Mouse (Mus musculus): ENCODE data around the gene Mtfr2.
A peak's percentile ranks its signal among the peaks of the same experiment; 100 is the strongest.

The Mtfr2 gene

DNA sequence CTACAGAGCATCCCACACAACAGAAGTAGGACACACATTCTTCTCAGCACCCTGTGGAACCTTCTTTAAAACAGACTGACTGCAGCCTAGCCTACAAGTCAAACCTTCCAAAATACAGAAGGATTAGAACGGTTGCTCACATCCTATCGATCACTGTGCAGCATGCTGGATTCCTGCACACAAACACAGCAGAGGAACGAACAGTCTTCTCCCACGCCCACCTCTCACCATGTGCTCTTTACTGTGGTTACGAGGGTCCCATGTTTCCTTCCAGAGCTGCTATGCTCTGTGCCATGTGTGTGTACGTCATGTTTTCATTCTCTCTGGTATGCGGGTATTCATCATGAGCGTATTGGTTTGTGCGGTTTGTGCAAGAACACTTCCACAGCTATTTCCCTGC lies 30.1 kb downstream of the Mtfr2 start:
- no peak for DNase-seq (ENCODE audit: extremely low read depth, insufficient read length, low spot score)

DNA sequence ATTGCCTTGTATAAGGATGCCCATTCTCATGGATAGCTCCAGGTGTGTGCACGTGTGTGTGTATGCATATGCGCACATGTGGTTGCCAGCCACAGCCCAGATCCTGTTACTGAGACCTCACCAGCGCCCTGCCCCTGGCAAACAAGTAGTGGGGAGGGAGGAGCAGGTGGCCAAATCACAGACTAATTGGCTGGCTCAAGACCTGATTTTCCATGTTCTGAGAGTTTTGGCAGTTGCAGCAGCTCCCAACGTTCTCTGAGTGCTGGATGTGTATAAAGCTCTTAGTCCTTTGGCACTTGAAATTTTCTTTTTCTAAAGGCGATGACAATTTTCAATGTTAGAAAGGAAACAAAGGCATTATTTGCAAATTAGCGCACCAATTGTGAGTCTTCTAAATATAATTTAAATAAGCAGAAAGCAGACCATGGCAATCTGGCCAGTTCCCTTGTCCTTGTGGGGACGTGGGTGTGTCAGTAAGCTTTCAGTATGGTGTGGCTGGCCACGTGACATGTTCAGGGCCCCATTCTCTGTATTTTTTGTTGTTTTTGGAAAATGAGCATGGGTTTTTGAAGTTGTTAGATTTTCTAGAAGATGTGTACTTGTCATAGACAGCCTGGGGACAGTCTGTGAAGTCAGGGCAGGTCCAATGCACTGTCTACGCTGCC lies 31.6 kb downstream of the Mtfr2 start:
- no peak for DNase-seq (ENCODE audit: extremely low read depth, insufficient read length, low spot score)

- no peak for DNase-seq (ENCODE audit: extremely low read depth, insufficient read length, low spot score)
Measured at GRCm38 (mm10) chr10:20380798-20381197, 33.2 kb downstream of the Mtfr2 start.

GRCm38 (mm10) chr10:20381352-20381751 lies 33.8 kb downstream of the Mtfr2 start:
- no peak for DNase-seq (ENCODE audit: extremely low read depth, insufficient read length, low spot score)

GRCm38 (mm10) chr10:20382807-20383419 lies 35.3 kb downstream of the Mtfr2 start:
- no peak for DNase-seq (ENCODE audit: extremely low read depth, insufficient read length, low spot score)

DNA sequence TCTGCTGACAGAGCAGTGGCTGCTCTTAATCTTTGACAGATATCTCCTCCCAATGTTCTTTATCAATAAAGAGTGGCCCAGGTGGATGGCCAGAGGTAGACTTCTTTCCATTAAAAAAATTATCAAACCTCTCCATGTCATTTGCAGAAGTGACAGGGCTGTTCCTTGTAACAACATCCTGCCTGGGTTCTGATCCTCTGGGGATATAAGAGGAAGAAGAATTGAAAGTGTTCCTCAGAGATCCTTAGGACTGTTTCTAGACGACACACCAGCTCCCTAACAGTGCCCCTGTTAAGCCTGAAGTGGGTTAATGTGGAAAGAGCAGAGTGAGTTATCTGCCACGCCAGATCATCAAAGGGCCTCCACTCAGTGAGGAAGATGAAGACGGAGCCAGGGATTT lies 43.0 kb downstream of the Mtfr2 start:
- DNase-seq (ENCODE audit: extremely low read depth, insufficient read length, low spot score) = no peak

DNA sequence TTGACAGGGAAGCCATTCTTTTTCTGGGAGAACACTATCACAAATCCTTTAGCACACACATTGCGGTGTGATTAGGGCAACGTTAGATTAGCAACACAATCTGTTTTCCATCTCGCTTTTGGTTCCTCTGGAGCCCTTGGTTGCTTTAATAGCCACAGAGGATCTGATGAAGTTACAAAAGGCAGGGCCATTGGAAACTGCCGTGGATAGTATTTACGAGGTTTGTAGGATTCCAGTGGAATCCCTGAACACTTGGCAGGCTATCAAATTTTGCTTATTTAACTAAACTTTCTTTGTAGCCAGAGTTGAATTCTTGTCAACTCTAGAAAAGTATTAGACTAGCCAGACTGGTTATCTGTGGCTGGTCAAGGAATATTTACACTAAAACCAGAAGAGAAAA lies 47.2 kb downstream of the Mtfr2 start:
- no peak for DNase-seq (ENCODE audit: extremely low read depth, insufficient read length, low spot score)

GRCm38 (mm10) chr10:20395778-20396177 lies 48.2 kb downstream of the Mtfr2 start:
- no peak for DNase-seq (ENCODE audit: extremely low read depth, insufficient read length, low spot score)

DNA sequence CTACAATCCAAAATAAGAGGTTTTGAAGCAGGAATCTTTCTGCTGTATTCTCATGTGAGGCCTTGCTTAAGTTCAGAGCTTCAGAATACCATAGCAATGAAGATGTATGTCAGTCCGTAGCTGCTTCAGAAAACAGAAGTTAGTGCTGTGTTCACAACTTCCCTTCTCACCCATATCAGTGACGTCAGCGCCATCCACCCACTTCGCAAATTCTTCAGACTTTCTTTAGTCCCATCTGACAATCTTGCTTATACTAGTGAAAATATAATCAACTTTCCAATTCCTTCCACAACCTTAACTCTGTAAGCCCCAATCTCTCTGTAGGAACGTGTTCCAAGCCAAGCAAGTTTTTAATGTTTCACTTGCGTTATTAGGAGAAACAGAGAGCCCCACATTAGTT lies 50.7 kb downstream of the Mtfr2 start:
- no peak for DNase-seq (ENCODE audit: extremely low read depth, insufficient read length, low spot score)

DNA sequence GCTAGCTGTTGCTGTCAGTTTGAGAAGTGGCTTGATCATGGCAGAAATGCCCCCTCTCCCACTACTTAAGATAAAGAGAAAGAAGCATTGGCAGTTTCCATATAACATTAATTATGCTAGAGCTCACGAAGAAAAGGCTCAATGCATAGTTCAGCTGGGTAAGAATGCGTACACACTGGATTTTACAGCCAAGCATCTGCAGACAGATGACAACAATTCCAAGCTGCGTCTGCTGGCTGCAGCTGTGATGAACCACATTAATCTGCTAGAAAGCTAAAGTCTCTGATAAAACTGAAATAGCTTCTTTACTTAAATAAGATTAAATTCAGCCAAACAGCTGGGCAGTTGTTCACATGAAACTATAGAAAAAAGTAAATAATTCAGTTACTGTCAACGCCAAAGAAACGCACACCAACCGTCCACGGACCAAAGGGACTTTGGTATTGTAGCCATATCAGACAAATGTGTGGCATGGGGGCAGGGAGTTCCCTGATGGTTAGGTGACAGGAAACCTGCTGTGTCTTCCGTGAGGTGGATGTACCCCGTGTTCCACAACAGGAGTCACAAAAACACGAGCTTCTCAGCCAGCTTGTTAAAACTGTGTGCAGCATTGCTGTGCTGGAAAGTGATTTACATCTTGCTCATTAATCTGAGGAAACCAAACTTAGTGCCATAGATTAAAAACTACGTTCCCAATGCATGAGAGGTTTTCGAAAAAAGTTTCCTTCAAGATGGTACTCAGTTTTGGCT lies 51.2 kb downstream of the Mtfr2 start:
- no peak for DNase-seq (ENCODE audit: extremely low read depth, insufficient read length, low spot score)

DNA sequence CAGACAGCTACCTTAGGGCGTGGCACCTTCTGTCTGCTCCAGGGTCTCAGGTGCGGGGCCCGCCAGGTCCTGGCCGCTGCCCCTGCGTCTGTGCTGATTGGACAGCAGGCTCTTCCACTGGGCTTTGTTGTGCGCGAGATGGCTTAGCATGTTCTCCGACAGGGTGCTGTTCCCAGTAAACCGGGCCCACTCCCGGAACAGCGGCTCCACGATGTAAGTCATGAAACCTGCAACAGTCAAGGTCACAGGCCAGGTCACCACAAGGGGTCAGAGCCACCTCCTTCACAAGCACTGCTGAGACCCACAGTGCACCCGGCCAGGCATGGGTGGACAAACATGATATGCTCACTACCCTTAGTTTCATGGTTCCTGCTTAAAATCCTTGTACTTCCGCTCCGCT lies 52.8 kb downstream of the Mtfr2 start:
- peak; percentile 5 for DNase-seq (ENCODE audit: extremely low read depth, insufficient read length, low spot score)

GRCm38 (mm10) chr10:20402941-20403340 lies 55.4 kb downstream of the Mtfr2 start:
- DNase-seq (ENCODE audit: extremely low read depth, insufficient read length, low spot score) = no peak

GRCm38 (mm10) chr10:20405471-20405870 lies 57.9 kb downstream of the Mtfr2 start:
- no peak for DNase-seq (ENCODE audit: extremely low read depth, insufficient read length, low spot score)

DNA sequence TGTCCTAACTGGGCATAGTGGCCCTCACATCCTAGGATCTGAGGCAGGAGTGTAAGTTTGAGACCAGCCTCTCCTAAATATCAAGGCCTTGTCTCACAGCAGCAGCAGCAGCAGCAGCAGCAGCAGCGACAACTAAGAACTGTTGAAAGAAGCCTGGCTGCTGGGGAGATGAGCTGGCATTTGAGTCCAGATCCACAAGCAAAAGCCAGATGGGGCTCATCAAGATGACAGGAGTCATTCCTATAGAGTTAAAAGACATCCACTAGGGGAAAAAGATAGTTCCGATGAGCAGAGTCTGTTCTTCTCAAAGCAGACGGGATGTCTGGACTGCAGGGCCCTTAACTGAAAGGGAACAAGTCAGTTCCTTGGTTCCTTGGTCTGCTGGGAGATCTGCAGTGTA lies 60.8 kb downstream of the Mtfr2 start:
- no peak for DNase-seq (ENCODE audit: extremely low read depth, insufficient read length, low spot score)

GRCm38 (mm10) chr10:20409181-20409580 lies 61.6 kb downstream of the Mtfr2 start:
- DNase-seq (ENCODE audit: extremely low read depth, insufficient read length, low spot score) = no peak

Measured in 3134 (cell line).